Mouse (Mus musculus): Measurements from ENCODE around the gene Hrasls. TPM values are rescaled to one million over a fixed set of nuclear protein-coding genes. Genes with fewer than 3 reads are reported as not detected.

Gene Hrasls
- total RNA-seq (2021): 10 to 100 TPM; 42.6 to 61.7 TPM
- long read RNA-seq, experiment 1, transcript Hrasls-204 (4 exons, 854 nt): minor isoform, 24 of 139 reads
- long read RNA-seq, experiment 1, transcript Hrasls-202 (3 exons, 412 nt): minor isoform, 9 of 139 reads
- long read RNA-seq, experiment 1, transcript Hrasls-201 (4 exons, 2,916 nt): major isoform, 66 of 139 reads
- long read RNA-seq, experiment 1, partial matches to known transcripts: 9 of 139 reads
- long read RNA-seq, experiment 1, other reads (novel, unspliced or antisense): 31 of 139 reads
- long read RNA-seq, experiment 2, transcript Hrasls-201 (4 exons, 2,916 nt): major isoform, 55 of 135 reads
- long read RNA-seq, experiment 2, transcript Hrasls-202 (3 exons, 412 nt): minor isoform, 5 of 135 reads
- long read RNA-seq, experiment 2, transcript Hrasls-204 (4 exons, 854 nt): minor isoform, 40 of 135 reads
- long read RNA-seq, experiment 2, partial matches to known transcripts: 7 of 135 reads
- long read RNA-seq, experiment 2, other reads (novel, unspliced or antisense): 28 of 135 reads

DNA sequence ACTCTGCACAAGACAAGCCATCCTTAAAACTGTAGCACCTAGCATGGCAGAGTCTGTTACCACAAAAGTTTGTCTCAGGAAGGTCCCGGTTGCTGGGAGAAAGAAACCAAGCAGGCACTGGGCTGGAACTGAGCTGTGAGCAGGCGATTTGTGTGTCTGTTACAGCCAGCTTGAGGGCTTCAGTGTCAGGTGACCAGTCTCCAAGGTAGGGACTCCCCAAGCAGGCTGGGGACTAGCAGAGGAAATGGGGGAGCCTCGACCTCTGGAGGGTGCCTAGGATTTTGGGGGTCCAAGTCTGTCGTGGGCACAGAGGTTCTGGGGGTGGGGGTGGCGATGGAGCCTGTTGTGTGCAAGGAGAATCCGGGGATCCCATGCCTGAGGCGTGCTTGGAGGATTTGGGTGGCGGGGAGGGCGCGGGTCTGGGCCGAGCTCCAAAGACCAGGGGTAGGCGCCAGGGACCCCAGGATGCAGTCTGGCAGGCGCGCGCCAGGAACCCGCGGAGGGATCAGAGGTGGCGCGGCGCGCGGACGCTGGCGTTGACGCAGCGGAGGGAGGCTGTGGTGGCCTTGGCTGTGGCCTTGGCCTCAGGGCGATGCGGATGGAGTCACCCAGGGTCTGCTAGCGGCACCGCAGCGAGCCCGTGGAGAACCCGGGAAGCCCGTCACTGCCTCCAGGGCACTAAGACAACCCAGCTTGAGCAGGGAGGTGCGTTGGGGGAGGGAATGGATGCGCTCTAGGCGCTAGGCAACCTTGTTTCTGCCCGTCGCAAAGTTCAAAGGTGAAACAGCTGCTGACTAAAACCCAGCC is at the start of gene Hrasls:
TSS of gene Hrasls (plus strand) at position 91 of the 807 bp plus-strand sequence.
- peak; percentile 56 for DNase-seq

DNA sequence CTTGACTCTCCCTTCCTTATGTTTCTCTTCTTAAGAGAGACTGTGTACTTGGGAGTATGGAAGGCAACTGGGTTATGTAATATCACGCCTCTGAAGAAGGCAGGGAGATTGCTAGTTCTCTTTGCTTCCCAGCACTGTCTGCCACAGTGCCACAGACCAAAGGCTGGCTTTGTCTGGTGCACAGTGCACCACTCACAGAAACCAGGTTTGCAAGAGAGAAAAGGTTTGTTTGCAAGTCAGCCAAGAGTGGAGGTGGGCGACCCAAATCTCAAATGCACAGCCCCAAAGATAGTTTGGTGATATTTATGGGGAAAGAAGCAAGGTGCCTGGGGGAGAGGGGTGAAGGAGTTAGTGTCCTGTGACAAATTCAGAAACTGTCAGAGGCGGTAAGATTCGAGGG is 47.2 kb upstream of the Hrasls start:
- no peak for DNase-seq

DNA sequence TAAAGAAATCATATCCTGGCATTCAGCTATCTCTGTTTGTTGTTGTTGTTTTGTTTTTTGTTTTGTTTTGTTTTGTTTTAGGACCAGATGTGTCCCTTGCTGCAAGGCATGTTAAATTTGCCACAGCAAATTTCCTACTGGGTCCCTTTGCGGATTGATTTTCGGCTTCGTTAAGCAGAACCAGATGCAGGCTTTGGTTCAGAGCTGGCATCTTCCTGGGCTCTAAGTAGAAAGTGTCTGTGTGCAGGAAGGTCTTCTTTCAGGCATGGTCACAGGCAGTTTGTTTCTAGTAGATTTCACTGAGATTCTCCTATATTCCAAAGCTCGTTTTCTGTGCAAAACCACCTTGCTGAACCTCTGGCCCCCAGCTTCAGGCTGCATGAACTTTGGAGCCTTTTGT is 42.4 kb upstream of the Hrasls start:
- no peak for DNase-seq

DNA sequence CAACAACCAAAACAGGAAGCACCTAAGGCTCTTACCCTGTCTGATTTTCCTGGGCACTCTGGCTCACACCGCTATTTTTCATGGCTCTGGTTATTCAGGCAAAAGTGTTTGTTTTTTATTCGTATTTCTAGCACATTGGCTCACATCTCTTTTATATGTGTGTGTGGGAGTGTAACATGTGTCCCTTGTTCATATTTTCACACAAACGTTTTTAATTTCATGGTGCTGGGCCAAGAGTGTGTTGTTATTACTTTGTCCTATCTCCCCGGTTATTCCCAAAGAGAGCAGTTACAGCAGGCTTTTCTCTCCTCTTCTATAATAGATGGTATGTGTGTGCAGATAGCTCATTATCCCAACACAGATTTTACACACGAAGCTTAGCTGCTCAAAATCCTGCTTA is 37.8 kb upstream of the Hrasls start:
- no peak for DNase-seq

DNA sequence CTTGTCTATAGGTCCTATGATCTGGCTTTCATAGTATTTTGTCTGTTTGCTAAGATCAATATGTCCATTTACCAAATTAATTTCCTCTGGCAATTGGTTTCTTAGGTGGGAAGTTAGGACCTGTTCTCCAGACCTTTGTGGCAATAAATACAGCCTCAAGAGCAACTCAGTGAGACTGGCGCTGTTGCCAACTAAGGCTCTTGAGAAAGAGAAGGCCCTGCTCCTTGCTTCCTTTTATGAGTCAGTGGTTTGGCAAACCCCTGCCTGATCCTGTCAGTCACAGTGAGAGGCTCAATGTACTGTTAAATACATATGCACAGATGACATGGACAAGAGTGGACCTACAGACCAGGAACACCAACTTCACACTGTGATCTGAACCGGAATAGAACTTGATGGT is 36.3 kb upstream of the Hrasls start:
- DNase-seq: no peak

DNA sequence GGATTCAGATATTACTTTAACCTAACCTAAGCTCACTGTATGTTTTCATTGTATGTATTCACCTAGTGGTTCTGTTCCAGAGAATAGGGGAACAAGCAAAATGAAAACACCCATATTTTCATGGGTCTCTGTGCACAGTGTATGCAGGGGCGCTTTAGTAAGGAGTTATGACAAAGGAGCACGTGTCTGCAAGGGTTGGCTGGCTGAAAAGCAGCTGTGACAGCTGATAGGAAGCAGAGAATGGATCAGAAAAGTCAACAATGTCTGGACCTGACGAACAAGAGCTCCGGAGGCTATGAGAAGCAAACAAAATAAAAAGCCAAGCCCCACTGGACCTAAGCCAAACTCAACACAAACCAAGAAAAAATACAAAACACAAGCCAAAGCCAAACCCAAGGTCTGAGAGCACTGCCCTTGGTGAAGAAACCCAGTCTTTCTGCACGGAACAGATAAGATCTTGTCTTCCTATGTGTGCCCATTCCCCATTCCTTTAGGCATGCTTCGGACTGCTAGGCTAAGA is 34.6 kb upstream of the Hrasls start:
- no peak for DNase-seq

DNA sequence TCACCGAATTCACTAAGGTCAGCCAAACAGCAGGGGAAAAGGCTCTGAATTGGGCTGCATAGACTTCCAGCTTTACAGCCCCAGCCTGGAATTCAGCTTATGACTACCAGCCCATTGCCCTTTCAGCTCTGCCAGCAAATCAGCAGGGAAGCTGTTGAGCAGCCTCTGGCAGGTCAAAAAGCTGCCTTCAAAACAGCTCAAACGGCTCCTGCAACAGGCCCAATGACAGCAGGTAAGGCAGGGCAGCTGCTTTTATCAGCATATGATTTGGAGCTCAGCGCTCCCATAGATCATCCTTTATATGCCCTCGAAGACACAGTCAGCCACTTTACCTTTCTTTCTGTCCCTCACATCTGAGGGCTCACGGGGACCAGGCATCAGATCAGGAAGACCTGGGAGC is 16.6 kb upstream of the Hrasls start:
- DNase-seq: no peak

DNA sequence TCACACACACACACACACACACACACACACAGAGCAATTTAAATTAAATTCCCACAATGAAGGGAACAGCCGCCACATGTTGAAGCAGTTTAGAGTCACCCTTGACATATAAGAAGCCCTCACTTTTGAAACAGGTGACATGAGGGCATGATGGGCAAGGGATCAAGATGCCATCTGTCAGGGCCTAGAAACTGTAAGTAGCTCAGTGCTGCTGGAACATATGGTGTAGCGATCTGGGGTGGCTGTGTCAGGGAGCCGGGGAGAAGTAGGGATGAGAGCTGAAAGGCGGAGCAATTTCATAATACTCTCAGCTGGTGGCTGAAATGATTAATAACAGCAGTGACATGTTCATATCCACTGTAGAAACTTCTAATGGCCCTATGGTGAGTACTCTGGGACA is 15.5 kb upstream of the Hrasls start:
- no peak for DNase-seq

DNA sequence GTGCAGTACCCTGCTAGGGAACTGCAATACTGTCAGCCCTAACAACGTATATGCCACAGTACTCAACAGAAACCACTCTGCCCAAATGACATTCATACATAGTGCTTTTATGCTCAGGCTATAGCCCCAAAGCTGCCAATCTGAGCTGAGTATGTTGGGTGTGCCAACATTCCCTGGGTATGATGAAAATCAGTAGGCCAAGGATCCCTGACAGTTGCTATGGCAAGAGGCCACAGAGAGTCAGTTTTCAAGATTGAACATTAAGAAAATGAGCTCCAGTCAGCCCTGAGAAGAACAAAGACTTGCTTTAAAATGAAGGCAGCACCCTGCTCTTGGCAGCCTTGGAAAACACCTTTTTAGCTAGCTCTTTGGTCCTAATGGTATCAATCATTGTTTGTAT is 14.3 kb upstream of the Hrasls start:
- DNase-seq: no peak

DNA sequence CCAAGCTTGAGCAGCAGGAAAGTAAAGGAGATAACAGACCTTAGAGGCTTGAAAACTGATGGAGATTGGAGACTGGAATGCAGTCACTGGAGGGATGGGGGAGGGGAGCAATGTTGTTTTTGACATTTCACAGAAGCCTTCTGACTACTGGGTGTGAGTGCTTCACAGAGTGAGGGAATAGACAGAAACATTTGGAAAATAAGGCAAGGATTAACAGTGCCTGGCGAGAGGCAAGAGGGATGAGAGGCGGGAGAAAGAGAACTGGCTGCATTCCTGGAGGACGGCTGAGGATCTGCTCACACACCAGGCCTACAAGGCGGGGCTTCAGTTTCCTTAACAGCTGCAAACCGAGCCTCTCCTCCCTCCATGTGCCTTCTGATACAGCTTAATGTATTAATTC is 11.0 kb upstream of the Hrasls start:
- DNase-seq: peak; percentile 36

DNA sequence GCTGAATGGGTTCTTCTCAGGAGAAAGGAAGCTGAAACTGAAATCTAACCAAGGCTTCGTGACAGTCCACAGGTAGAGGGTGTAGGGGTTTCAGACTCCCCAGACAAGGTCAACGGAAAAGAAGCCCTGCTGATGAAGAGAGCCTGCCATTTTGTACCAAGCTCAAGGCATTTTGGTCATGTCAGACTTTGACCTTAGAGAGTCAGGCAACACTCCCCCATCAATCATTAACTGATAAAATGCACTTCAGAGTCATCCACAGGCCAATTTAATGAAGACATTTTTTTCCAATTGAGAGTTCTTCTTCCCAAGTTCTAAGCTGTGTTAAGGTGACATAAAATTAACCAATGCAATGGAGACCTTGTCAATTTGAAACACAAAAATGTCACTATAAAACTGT is 8.3 kb upstream of the Hrasls start:
- no peak for DNase-seq

DNA sequence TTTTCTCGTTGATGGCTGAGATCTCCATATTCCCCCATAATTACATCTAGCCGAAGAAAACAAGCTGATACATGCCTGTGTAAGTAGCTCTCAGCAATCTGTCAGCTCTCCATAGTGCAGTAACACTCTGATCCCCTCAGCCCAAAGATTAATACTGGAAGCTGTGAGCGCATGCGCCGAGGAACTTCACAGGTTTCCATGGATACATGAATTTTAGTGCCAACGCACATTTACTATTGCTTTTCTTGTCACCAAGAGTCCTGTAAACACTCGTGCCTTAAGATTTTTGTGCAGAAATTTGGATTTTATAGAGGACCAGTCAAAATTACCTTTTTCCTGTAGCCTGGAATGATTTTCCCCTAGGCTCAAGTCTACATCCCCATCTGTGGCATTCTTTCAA is 4.6 kb upstream of the Hrasls start:
- no peak for DNase-seq

DNA sequence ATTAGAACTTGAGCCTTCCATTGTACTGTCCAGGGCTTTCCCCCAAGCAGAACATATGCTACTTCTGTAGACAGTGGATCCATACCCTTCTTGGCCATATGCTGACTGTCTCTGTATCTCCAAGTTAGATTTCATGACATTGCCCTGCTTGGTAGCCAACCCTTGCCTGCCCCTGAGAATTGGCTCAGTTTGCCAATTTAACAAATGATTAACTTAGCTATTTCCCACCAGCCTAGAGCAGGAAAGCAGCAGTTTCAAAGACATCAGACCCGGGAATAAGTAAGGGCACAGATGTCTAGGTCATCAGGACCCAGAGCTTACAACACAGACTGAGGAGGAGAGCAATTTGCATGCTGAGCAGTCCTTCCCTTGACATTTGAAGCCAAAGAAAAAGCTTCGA is 3.9 kb upstream of the Hrasls start:
- DNase-seq: no peak

DNA sequence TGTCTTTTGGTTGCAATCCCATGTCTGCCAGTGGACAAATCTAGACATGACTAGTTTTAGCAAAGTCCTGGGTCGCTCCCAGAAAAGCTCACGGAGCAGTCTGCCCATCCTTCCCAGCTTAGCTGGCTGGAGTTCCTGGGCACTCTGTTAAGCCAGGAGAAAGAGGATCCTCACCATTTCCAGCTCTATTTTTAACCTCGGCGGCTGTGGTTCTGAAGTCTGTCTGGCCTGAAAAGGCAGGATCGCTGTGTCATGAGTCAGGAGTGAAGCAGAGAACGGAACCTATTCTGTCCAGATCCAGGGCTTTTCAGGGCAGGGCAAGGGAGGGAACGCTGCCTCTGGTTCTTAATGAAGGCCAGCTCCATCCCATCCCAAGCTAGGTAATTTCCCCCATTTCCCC is 654 bp upstream of the Hrasls start:
- peak; percentile 77 for DNase-seq

DNA sequence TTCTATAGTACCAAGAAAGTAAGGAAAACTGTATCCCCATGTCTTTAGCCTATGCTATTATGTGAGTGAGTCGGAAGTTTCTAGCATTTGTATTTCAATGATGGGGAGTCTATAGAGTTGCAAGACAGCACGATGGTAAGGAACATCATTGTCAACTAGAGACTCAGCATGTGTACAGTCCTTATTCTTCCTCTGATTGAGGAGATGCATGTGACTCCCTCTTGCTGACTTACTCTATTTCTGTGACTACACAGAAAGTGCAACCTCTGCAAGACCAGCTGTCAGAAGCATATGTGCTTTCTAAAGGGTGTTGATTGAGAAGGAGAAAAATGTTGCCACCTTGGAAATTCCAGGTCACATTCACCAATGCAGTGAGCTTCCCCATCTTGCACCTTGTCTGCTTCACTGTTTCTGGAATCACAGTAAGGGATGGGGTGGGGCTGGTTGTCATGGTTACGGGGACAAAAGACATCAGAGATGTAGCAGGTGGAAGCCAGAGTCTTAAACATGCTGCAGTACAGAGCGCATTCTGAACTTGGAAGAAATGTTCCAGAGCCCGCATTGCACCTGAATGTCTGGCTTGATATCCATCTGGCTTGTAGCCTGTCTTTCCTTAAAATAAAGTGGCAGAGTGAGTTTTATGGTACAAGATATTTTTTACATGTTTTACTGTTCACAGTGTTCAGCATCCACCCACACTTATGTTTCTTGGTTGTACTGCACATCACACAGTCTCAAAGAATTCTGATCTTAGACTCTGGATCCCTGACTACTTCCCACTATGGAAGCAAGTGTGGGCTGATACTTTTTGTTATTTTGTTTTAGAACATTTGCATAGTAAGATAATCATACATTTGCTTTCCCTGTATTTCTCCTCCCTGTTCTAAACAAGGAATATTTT is 7.2 kb downstream of the Hrasls start:
- DNase-seq: no peak

DNA sequence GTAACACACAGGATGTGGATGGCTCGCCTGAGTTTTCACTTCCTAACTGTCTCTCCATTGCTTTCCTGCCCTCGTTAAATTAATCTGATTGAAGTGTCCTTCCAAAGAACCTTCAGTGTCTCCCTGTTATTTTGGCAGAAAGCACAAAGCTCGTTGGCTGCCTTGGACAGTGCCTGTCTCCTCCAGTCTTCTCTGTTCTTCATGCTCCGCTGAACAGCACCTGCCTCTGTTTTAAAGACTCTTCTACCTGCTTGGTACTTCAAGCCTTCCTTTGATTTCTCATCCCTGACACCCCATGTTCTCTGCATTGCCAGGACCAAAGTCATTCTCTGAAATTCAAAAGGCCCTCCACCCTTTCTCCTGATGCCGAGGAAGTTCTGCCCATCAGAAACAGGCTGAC is 26.5 kb downstream of the Hrasls start:
- no peak for DNase-seq

DNA sequence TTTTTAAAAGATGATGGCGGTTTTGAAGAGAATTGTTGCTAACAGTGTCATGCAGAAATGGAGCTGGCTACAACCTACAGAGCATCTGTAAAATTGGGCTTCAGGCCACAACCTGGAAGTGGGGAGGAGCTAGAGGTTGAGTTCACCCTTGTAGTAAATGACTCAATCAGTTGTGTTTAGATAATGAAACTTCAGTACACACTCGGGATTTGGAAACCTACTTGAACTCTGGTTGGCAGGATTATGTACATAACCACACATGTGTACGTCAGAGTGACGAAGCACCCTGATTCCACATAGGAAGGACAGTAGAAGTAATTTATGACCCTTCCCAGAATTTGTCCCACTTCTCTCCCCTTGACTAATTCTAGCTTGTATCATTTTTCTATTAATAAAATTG is 44.8 kb downstream of the Hrasls start:
- no peak for DNase-seq

Other genes starting within 250 kb of the Hrasls start
- 1 to 10 TPM; 6.3 to 6.8 TPM for gene Atp13a5, start 169.0 kb downstream of the Hrasls start, total RNA-seq (2021)